Mouse (Mus musculus) ZHBTc4 (cell line): ENCODE results near the gene Stat5a.

ENCODE experiments used
- DNase-seq: peaks from one replicate; pipeline ENCODE4 v3.0.0-alpha.2; 2011; ENCODE audit warnings: low read depth, low spot score

Stat5a gene

GRCm38 (mm10) chr11:100896078-100896477 lies 36.9 kb downstream of the Stat5a start:
- no peak for DNase-seq

GRCm38 (mm10) chr11:100897294-100898231 lies 38.4 kb downstream of the Stat5a start:
- no peak for DNase-seq

- DNase-seq = no peak
Measured at GRCm38 (mm10) chr11:100898441-100899199, 39.5 kb downstream of the Stat5a start.

GRCm38 (mm10) chr11:100904580-100905351 lies 45.6 kb downstream of the Stat5a start:
- DNase-seq = peak; percentile 34

- DNase-seq = no peak
Measured at GRCm38 (mm10) chr11:100905929-100906328, 46.8 kb downstream of the Stat5a start.

- DNase-seq = no peak
Measured at GRCm38 (mm10) chr11:100906885-100907284, 47.7 kb downstream of the Stat5a start.

GRCm38 (mm10) chr11:100908112-100908511 lies 49.0 kb downstream of the Stat5a start:
- DNase-seq = no peak

- DNase-seq = no peak
Measured at GRCm38 (mm10) chr11:100908567-100908966, 49.4 kb downstream of the Stat5a start.

- no peak for DNase-seq
Measured at GRCm38 (mm10) chr11:100912401-100913155, 53.4 kb downstream of the Stat5a start.

- no peak for DNase-seq
Measured at GRCm38 (mm10) chr11:100914415-100914814, 55.3 kb downstream of the Stat5a start.

GRCm38 (mm10) chr11:100915063-100915462 lies 55.9 kb downstream of the Stat5a start:
- DNase-seq = no peak

- DNase-seq = no peak
Measured at GRCm38 (mm10) chr11:100916432-100916971, 57.4 kb downstream of the Stat5a start.

- DNase-seq = no peak
Measured at GRCm38 (mm10) chr11:100918007-100918406, 58.9 kb downstream of the Stat5a start.

GRCm38 (mm10) chr11:100920887-100921624 lies 61.9 kb downstream of the Stat5a start:
- no peak for DNase-seq

GRCm38 (mm10) chr11:100924386-100924919 lies 65.3 kb downstream of the Stat5a start:
- DNase-seq = no peak

GRCm38 (mm10) chr11:100927386-100927785 lies 68.2 kb downstream of the Stat5a start:
- no peak for DNase-seq

- DNase-seq = no peak
Measured at GRCm38 (mm10) chr11:100930611-100931010, 71.5 kb downstream of the Stat5a start.

GRCm38 (mm10) chr11:100931254-100931921 lies 72.2 kb downstream of the Stat5a start:
- DNase-seq = no peak
